Mouse (Mus musculus): ENCODE results near the gene Car15.
A peak's percentile ranks its signal among the peaks of the same experiment; 100 is the strongest.

Gene Car15

GRCm38 (mm10) chr16:17838051-17838450, at the start of gene Car15:
Car15 (minus strand) TSS chr16:17838364.
- no peak for DNase-seq (ENCODE audit: low read depth, low spot score)

- DNase-seq (ENCODE audit: low read depth, low spot score) = no peak
Measured at GRCm38 (mm10) chr16:17884116-17884515, 46.0 kb upstream of the Car15 start.

GRCm38 (mm10) chr16:17882196-17882595, 44.0 kb upstream of the Car15 start:
- no peak for DNase-seq (ENCODE audit: low read depth, low spot score)

- peak; percentile 50 for DNase-seq (ENCODE audit: low read depth, low spot score)
Measured at GRCm38 (mm10) chr16:17879571-17879970, 41.4 kb upstream of the Car15 start.

- no peak for DNase-seq (ENCODE audit: low read depth, low spot score)
Measured at GRCm38 (mm10) chr16:17876096-17876495, 37.9 kb upstream of the Car15 start.

- no peak for DNase-seq (ENCODE audit: low read depth, low spot score)
Measured at GRCm38 (mm10) chr16:17875174-17875573, 37.0 kb upstream of the Car15 start.

- no peak for DNase-seq (ENCODE audit: low read depth, low spot score)
Measured at GRCm38 (mm10) chr16:17872995-17873394, 34.8 kb upstream of the Car15 start.

- DNase-seq (ENCODE audit: low read depth, low spot score) = no peak
Measured at GRCm38 (mm10) chr16:17871248-17871647, 33.1 kb upstream of the Car15 start.

- no peak for DNase-seq (ENCODE audit: low read depth, low spot score)
Measured at GRCm38 (mm10) chr16:17865770-17866169, 27.6 kb upstream of the Car15 start.

- no peak for DNase-seq (ENCODE audit: low read depth, low spot score)
Measured at GRCm38 (mm10) chr16:17865293-17865692, 27.1 kb upstream of the Car15 start.

- DNase-seq (ENCODE audit: low read depth, low spot score) = no peak
Measured at GRCm38 (mm10) chr16:17858592-17858991, 20.4 kb upstream of the Car15 start.

- DNase-seq (ENCODE audit: low read depth, low spot score) = no peak
Measured at GRCm38 (mm10) chr16:17857157-17857556, 19.0 kb upstream of the Car15 start.

- DNase-seq (ENCODE audit: low read depth, low spot score) = no peak
Measured at GRCm38 (mm10) chr16:17853263-17853662, 15.1 kb upstream of the Car15 start.

GRCm38 (mm10) chr16:17851860-17852259, 13.7 kb upstream of the Car15 start:
- no peak for DNase-seq (ENCODE audit: low read depth, low spot score)

GRCm38 (mm10) chr16:17851331-17851730, 13.2 kb upstream of the Car15 start:
- DNase-seq (ENCODE audit: low read depth, low spot score) = no peak

GRCm38 (mm10) chr16:17849486-17849885, 11.3 kb upstream of the Car15 start:
- DNase-seq (ENCODE audit: low read depth, low spot score) = no peak

GRCm38 (mm10) chr16:17848928-17849327, 10.8 kb upstream of the Car15 start:
- no peak for DNase-seq (ENCODE audit: low read depth, low spot score)

- DNase-seq (ENCODE audit: low read depth, low spot score) = no peak
Measured at GRCm38 (mm10) chr16:17848431-17848830, 10.3 kb upstream of the Car15 start.

- DNase-seq (ENCODE audit: low read depth, low spot score) = no peak
Measured at GRCm38 (mm10) chr16:17843701-17844365, 5.7 kb upstream of the Car15 start.

- DNase-seq (ENCODE audit: low read depth, low spot score) = no peak
Measured at GRCm38 (mm10) chr16:17842437-17842836, 4.3 kb upstream of the Car15 start.

GRCm38 (mm10) chr16:17839976-17840375, 1.8 kb upstream of the Car15 start:
- no peak for DNase-seq (ENCODE audit: low read depth, low spot score)

GRCm38 (mm10) chr16:17835481-17835880, 2.7 kb downstream of the Car15 start:
- DNase-seq (ENCODE audit: low read depth, low spot score) = no peak

- no peak for DNase-seq (ENCODE audit: low read depth, low spot score)
Measured at GRCm38 (mm10) chr16:17834543-17834942, 3.6 kb downstream of the Car15 start.

Data from telencephalon, adult 2 months (tissue).